Mouse (Mus musculus) inflammation-experienced regulatory T-cells, adult 6 months (primary cell): ENCODE data around the gene Chst15. TPM values are rescaled to one million over a fixed set of nuclear protein-coding genes. Genes with fewer than 3 reads are reported as not detected.

ENCODE experiments used
- ATAC-seq: one replicate; pipeline ENCODE4 v1.8.0; 2017
- polyA plus RNA-seq, 3 experiments: library from polyadenylated mRNA; unstranded; fragments of 100-300 nt; shearing (Covaris generic); gene quantifications; one replicate each; pipeline ENCODE4 v1.2.1; 2017

Gene Chst15
- polyA plus RNA-seq, 3 experiments from 2014 or later = 0.88 to 6.2 (median 4.8) TPM

GRCm38 (mm10) chr7:132299661-132300210 is 17.3 kb downstream of the Chst15 start:
- ATAC-seq = no peak

- no peak for ATAC-seq
Observed at GRCm38 (mm10) chr7:132298412-132298990, 18.5 kb downstream of the Chst15 start.

GRCm38 (mm10) chr7:132296661-132297443 is 20.2 kb downstream of the Chst15 start:
- no peak for ATAC-seq

GRCm38 (mm10) chr7:132296132-132296531 is 20.9 kb downstream of the Chst15 start:
- no peak for ATAC-seq

- no peak for ATAC-seq
Observed at GRCm38 (mm10) chr7:132287340-132287664, 29.7 kb downstream of the Chst15 start.

GRCm38 (mm10) chr7:132286630-132287339 is 30.2 kb downstream of the Chst15 start:
- no peak for ATAC-seq

GRCm38 (mm10) chr7:132284795-132285194 is 32.2 kb downstream of the Chst15 start:
- no peak for ATAC-seq

GRCm38 (mm10) chr7:132284048-132284737 is 32.8 kb downstream of the Chst15 start:
- no peak for ATAC-seq

- no peak for ATAC-seq
Observed at GRCm38 (mm10) chr7:132282576-132282975, 34.5 kb downstream of the Chst15 start.

- ATAC-seq = no peak
Observed at GRCm38 (mm10) chr7:132282161-132282560, 34.9 kb downstream of the Chst15 start.

GRCm38 (mm10) chr7:132281753-132282152 is 35.3 kb downstream of the Chst15 start:
- ATAC-seq = no peak

GRCm38 (mm10) chr7:132278658-132279057 is 38.4 kb downstream of the Chst15 start:
- no peak for ATAC-seq

GRCm38 (mm10) chr7:132276287-132276686 is 40.7 kb downstream of the Chst15 start:
- no peak for ATAC-seq

- no peak for ATAC-seq
Observed at GRCm38 (mm10) chr7:132273741-132274513, 43.1 kb downstream of the Chst15 start.

GRCm38 (mm10) chr7:132272984-132273383 is 44.0 kb downstream of the Chst15 start:
- no peak for ATAC-seq

GRCm38 (mm10) chr7:132270364-132270763 is 46.7 kb downstream of the Chst15 start:
- ATAC-seq = no peak

- ATAC-seq = no peak
Observed at GRCm38 (mm10) chr7:132269661-132270060, 47.4 kb downstream of the Chst15 start.

- ATAC-seq = no peak
Observed at GRCm38 (mm10) chr7:132267721-132268498, 49.1 kb downstream of the Chst15 start.

GRCm38 (mm10) chr7:132264763-132265162 is 52.3 kb downstream of the Chst15 start:
- ATAC-seq = no peak

GRCm38 (mm10) chr7:132263186-132263585 is 53.8 kb downstream of the Chst15 start:
- ATAC-seq = no peak

- no peak for ATAC-seq
Observed at GRCm38 (mm10) chr7:132262696-132263095, 54.3 kb downstream of the Chst15 start.
